Mouse (Mus musculus): ENCODE results near the gene Psmc1.

DNA sequence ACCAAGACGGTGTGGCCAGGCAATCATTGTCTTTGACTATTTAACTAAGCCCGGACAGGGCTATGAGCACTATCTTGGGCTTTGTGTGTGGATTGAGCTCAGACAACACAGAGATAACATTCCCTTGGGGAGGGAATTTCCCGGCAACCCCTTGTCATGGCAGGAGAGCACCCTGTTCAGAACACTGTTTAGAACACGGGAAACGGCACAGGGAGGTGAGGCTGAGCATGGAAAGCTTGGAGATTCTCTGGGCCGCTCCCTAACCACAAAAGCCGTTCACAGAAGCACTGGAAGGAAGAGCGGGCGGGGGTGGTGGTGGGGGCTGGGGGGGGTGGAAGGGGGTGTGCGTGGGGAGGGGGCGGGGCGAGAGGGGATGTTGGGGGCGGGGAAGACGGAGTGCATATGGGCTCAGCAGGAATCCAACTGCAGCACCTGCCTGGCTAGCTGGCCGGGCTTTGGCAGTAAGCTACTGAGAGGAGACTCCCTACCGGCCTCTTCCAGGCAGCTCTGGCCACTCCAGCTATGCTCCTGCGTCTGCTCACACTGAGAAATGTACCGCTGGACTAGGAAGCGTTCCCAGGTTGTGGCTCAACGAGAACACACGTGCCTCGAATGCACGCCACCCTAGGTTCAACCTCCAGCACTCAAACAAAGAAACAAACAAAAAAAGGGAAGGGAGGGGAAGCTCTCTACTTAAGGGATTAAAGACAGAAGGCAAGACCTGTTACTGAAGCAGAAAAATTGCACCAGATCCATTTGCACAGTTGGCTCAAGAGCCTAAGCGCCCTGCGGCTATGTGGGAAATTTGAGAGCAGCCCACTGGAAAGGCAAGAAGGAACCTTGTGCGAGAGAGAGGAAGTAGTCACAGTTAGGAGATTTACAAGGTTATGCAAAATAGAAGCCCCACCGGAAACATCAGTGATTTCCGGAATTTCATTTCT, 58.2 kb downstream of the Psmc1 start:
- no peak for TF ChIP-seq CTCF (IDR thresholded peaks at IDR 0.05)
- TF ChIP-seq EP300 (IDR thresholded peaks at IDR 0.05): no peak
